Mouse (Mus musculus) bone marrow macrophage, adult 2 months (primary cell): ENCODE measurements at regions not wholly inside any gene's neighbourhood (a gene's known extent, or its start where the extent isn't known, plus 50 kb on each side); places are given as distances from the start of the nearest gene placed in this dataset.

ENCODE experiments used
- H3K27ac ChIP-seq: 2 replicates; pipeline ENCODE4 v1.5.1; 2012; ENCODE audit warnings: low read depth, low read length; ENCODE audit not compliant: insufficient read depth
- H3K4me1 ChIP-seq: 2 replicates; pipeline ENCODE4 v1.6.1; 2012; ENCODE audit warnings: low read length; ENCODE audit not compliant: control insufficient read depth, insufficient read depth
- H3K4me3 ChIP-seq: 2 replicates; pipeline ENCODE4 v1.5.1; 2012; ENCODE audit warnings: mild to moderate bottlenecking, low read length, moderate library complexity; ENCODE audit not compliant: insufficient read depth
- CTCF ChIP-seq: IDR thresholded peaks from 2 replicates; pipeline ENCODE4 v1.5.1; 2012; ENCODE audit warnings: low read depth, mild to moderate bottlenecking, low read length, moderate library complexity
- POLR2A ChIP-seq: IDR thresholded peaks from 2 replicates; pipeline ENCODE4 v1.6.1; 2012; ENCODE audit warnings: mild to moderate bottlenecking, low read depth, low read length, borderline replicate concordance

DNA sequence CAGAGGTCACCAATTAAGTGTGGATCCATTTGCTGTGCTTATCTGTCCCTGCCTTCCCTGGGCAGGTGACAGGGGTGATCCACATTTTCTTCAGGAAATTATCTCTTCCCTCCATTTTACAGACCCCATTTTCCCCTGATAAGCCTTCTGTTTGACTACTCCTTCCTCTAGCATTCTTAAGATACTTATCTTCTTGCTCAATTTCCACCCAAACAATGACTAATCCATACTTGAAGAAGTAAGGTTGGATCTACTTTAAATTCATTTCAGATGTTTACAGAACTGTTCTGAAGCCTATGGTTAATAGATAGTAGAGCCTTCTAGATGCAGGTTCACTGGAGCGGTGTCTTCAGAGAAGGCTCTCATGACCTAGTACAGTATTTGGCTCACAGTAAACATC lies 273.2 kb downstream of the Sox4 start:
- Histone ChIP-seq H3K4me1 (peaks cover 2% of the 10 kb centered on the region; the same call in 1 of the 2 replicates), H3K4me3 (no peak overlapping the region), H3K27ac (no peak overlapping the region)
- no peak for TF ChIP-seq POLR2A
- TF ChIP-seq CTCF = no peak

DNA sequence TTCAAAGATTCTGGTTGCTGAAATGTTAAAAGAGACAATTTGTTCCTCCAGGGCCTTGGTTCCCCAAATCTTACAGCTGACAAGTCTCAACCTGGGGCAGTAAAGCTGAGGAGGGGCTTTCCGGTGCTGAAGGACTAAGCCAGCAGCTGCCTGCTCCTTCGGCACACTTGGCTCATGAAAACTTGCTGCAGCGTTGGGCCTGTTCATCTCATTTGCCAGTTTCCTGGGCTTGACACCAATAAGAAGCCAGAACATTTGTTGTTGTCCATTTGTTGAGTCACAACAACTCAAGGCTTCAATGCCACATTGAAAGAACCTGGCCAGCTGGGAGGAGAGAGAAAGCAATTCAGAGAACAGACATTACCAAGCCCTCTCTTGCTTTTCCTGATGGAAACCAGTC lies 279.9 kb downstream of the Sox4 start:
- Histone ChIP-seq H3K4me1 (no peaks in the 10 kb centered on the region), H3K4me3 (no peak overlapping the region), H3K27ac (no peak overlapping the region)
- TF ChIP-seq CTCF (no peak), POLR2A (no peak)

GRCm38 (mm10) chr13:28671543-28671942 lies 282.0 kb downstream of the Sox4 start:
- H3K4me1 ChIP-seq = no peaks in the 10 kb centered on the region
- TF ChIP-seq POLR2A (no peak), CTCF (no peak)
- H3K4me3 ChIP-seq = no peak overlapping the region
- no peak overlapping the region for H3K27ac ChIP-seq

- no peak overlapping the region for H3K27ac ChIP-seq
- H3K4me1 ChIP-seq = no peaks in the 10 kb centered on the region
- no peak overlapping the region for H3K4me3 ChIP-seq
- no peak for TF ChIP-seq POLR2A
- no peak for TF ChIP-seq CTCF
Observed at GRCm38 (mm10) chr13:28669832-28670585, 283.5 kb downstream of the Sox4 start.

DNA sequence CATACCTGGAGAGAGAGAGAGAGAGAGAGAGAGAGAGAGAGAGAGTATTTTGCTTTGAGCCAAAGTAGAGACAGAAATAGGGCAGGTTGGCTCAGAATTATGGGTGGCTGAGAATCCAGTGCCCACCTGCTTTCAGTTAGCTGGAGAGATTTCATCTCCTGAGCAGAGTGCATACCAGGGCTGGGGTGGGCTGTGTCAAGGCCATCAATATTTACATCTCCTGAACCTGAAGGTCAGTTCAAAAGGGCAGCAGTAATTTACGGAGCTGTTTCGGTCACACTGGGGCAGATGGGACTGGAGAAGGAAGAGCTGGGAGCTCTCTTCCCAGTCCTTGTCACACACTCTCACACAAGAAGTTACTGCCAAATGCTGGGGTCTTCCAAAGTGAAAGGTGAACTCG lies 286.7 kb downstream of the Sox4 start:
- no peak overlapping the region for H3K27ac ChIP-seq
- TF ChIP-seq POLR2A (no peak), CTCF (no peak)
- H3K4me3 ChIP-seq = no peak overlapping the region
- no peaks in the 10 kb centered on the region for H3K4me1 ChIP-seq

GRCm38 (mm10) chr13:28665150-28665549 lies 288.4 kb downstream of the Sox4 start:
- H3K27ac ChIP-seq = no peak overlapping the region
- no peak for TF ChIP-seq CTCF
- no peak for TF ChIP-seq POLR2A
- no peaks in the 10 kb centered on the region for H3K4me1 ChIP-seq
- H3K4me3 ChIP-seq = no peak overlapping the region

GRCm38 (mm10) chr13:28664698-28665097 lies 288.8 kb downstream of the Sox4 start:
- H3K27ac ChIP-seq = no peak overlapping the region
- TF ChIP-seq CTCF (no peak), POLR2A (no peak)
- H3K4me3 ChIP-seq = no peak overlapping the region
- no peaks in the 10 kb centered on the region for H3K4me1 ChIP-seq

GRCm38 (mm10) chr13:28663950-28664681 lies 289.4 kb downstream of the Sox4 start:
- H3K4me1 ChIP-seq = no peaks in the 10 kb centered on the region
- TF ChIP-seq POLR2A (no peak), CTCF (no peak)
- H3K4me3 ChIP-seq = no peak overlapping the region
- H3K27ac ChIP-seq = no peak overlapping the region

GRCm38 (mm10) chr13:28663459-28663858 lies 290.1 kb downstream of the Sox4 start:
- H3K27ac ChIP-seq = no peak overlapping the region

DNA sequence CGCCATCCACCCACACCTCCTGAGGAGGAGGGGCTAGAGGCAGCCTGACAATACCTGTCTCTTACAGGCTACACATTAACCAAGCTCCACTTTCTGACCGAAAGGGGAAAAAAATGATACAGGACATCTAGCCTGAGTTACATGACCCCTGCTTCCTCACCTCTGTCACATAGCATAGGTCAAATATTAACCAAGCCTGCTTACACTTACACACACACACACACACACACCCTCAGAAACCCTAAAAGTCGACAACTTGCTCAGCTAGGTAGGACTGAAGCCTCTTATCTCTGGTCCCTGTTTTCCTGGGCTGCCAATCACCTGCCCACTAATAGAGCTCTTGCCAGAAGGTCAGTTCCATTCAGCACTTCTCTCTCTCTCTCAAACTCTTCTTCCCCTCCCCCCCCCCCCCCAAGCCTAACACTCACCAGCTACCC lies 291.2 kb downstream of the Sox4 start:
- no peak overlapping the region for H3K27ac ChIP-seq
- no peak overlapping the region for H3K4me3 ChIP-seq
- H3K4me1 ChIP-seq = no peaks in the 10 kb centered on the region
- TF ChIP-seq CTCF = no peak
- no peak for TF ChIP-seq POLR2A

More at GRCm38 (mm10) chr13:28663459-28663858, 290.1 kb downstream of the Sox4 start:
- no peaks in the 10 kb centered on the region for H3K4me1 ChIP-seq
- TF ChIP-seq POLR2A (no peak), CTCF (no peak)
- no peak overlapping the region for H3K4me3 ChIP-seq
